Mouse (Mus musculus) MEL (cell line): ENCODE measurements around the gene Wdr54.
A peak's percentile ranks its signal among the peaks of the same experiment; 100 is the strongest.

Experiments
- CHD1 ChIP-seq: IDR thresholded peaks from 2 replicates; pipeline ENCODE4 v1.6.1; 2012; ENCODE audit warnings: low read depth, mild to moderate bottlenecking, inconsistent platforms, low read length, improper control_type of control experiment
- CTCF ChIP-seq, 3 experiments: IDR thresholded peaks in 2 of 3; conservative IDR thresholded peaks in 1 of 3; 2 replicates each; pipeline ENCODE4 v1.5.1; 2011 to 2012; ENCODE audit warnings: low read length in 3 of 3, low read depth in 2 of 3, mild to moderate bottlenecking in 2 of 3, improper control_type of control experiment in 1 of 3, inconsistent platforms in 1 of 3, mixed read lengths in 1 of 3, moderate library complexity in 1 of 3; ENCODE audit not compliant: control insufficient read depth in 1 of 3, insufficient read depth in 1 of 3, poor library complexity in 1 of 3, severe bottlenecking in 1 of 3
- ELF1 ChIP-seq: IDR thresholded peaks from 2 replicates; pipeline ENCODE4 v1.6.1; 2014; ENCODE audit warnings: low read depth, mild to moderate bottlenecking, inconsistent platforms, low read length, improper control_type of control experiment, moderate library complexity
- EP300 ChIP-seq, 2 experiments: IDR thresholded peaks; 2 replicates each; pipeline ENCODE4 v1.6.1; 2011; ENCODE audit warnings: improper control_type of control experiment in 2 of 2, low read length in 2 of 2, low read depth in 1 of 2, mild to moderate bottlenecking in 1 of 2
- MAZ ChIP-seq: IDR thresholded peaks from 2 replicates; pipeline ENCODE4 v1.6.1; 2012; ENCODE audit warnings: low read depth, mild to moderate bottlenecking, inconsistent platforms, low read length, improper control_type of control experiment
- MEF2A ChIP-seq: IDR thresholded peaks from 2 replicates; pipeline ENCODE4 v1.6.1; 2014; ENCODE audit warnings: low read depth, mild to moderate bottlenecking, inconsistent platforms, low read length, improper control_type of control experiment; ENCODE audit not compliant: poor library complexity, insufficient replicate concordance, severe bottlenecking; ENCODE audit errors: extremely low read depth
- POLR2A ChIP-seq, 2 experiments: IDR thresholded peaks; 2 replicates each; pipeline ENCODE4 v1.6.1; 2011 to 2012; ENCODE audit warnings: low read length in 2 of 2, mild to moderate bottlenecking in 2 of 2, control low read depth in 1 of 2, improper control_type of control experiment in 1 of 2, low read depth in 1 of 2, moderate library complexity in 1 of 2; ENCODE audit not compliant: control insufficient read depth in 1 of 2, insufficient read depth in 1 of 2, poor library complexity in 1 of 2
- POLR2AphosphoS2 ChIP-seq: IDR thresholded peaks from 2 replicates; pipeline ENCODE4 v1.6.1; 2011; ENCODE audit warnings: low read length, improper control_type of control experiment
- TAL1 ChIP-seq: IDR thresholded peaks from 2 replicates; pipeline ENCODE4 v1.6.1; 2012; ENCODE audit warnings: mild to moderate bottlenecking, inconsistent platforms, low read length, moderate library complexity, mixed read lengths
- UBTF ChIP-seq: IDR thresholded peaks from 2 replicates; pipeline ENCODE4 v1.6.1; 2012; ENCODE audit warnings: low read depth, mild to moderate bottlenecking, inconsistent platforms, low read length, improper control_type of control experiment, moderate library complexity, borderline replicate concordance; ENCODE audit not compliant: insufficient read depth

- TF ChIP-seq CTCF (IDR thresholded peaks at IDR 0.05 in 2 of 3, conservative IDR thresholded peaks at IDR 0.05 in 1 of 3; ENCODE audit: control insufficient read depth in 1 of 3, insufficient read depth in 1 of 3, low read depth in 2 of 3, low read length in 3 of 3, poor library complexity in 1 of 3, severe bottlenecking in 1 of 3) = no peak
- no peak for TF ChIP-seq POLR2AphosphoS2
- TF ChIP-seq TAL1 = no peak
- 0 out of 2 replicates have a peak, but pooled peaks have one; percentile 68 for TF ChIP-seq CHD1
- 0 out of 2 replicates have a peak, but pooled peaks have one; percentile 42 for TF ChIP-seq MAZ
- no peak for TF ChIP-seq MEF2A
- TF ChIP-seq ELF1 = no peak
- 0 out of 2 replicates have a peak, but pooled peaks have one; percentile 57 for TF ChIP-seq UBTF
- 0 out of 4 replicates have a peak, but pooled peaks of 1 of the 2 experiments have one; percentile 15 for TF ChIP-seq POLR2A (IDR thresholded peaks at IDR 0.05; ENCODE audit: control insufficient read depth in 1 of 2, insufficient read depth in 1 of 2, low read depth in 1 of 2, low read length in 2 of 2, poor library complexity in 1 of 2)
- TF ChIP-seq EP300 (IDR thresholded peaks at IDR 0.05; ENCODE audit: low read depth in 1 of 2, low read length in 2 of 2) = no peak
These were observed 19.2 kb downstream of the Wdr54 start for GRCm38 (mm10) chr6:83136881-83137575.
